In the genomic region with DNA sequence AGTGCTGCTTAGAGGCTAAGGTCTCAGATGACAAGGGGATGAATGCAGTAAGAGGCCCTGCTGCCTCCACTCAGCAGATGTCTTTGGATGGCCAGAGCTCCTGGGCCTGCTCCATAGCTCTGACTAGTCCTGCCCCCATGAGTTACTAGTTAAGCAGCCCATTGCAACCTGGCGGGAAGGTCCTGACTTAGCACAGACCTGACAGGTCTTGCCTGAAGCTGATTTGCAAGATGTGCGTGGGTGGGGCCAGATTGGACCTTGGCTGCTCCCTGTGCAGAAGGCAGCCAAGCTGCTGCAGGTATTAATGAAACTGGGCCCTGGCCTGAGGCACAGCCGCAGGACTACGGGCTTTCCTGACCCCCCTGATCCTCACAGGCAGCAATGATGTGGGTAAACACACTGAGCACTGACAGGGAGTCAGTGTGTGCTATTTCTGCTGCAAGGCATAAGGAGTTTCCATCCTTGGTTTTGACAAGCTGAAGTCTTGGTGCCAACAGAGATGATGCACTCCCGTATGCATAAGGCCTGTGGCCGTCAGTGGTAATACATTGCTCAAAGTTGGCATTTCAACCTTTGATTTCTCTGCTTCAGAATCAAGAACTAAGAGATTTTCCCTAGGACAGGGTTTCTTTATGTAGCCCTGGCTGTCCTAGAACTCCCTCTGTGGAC, we compare ENCODE assay signal across 9 mouse cellular contexts. TPM values are rescaled to one million over a fixed set of nuclear protein-coding genes. Genes with fewer than 3 reads are reported as not detected.
A peak's percentile ranks its signal among the peaks of the same experiment; 100 is the strongest.
DNase-seq lines count a peak whose midpoint lies in the region; ATAC-seq lines count a peak whose summit lies in the region.
"Had no signal": no experiment of that assay in that cellular context is flagged by ENCODE, and none has a peak within 500 bp of the region (broad histone marks: within the 10 kb centered on the region; RNA-seq: fewer than 3 reads in every experiment).

No protein-coding gene starts in this region.

- no peak overlapping the region for H3K4me2 ChIP-seq in liver, embryonic 15.5 days
- no peak overlapping the region for H3K4me2 ChIP-seq in liver, embryonic 11.5 days
- H3K4me2 ChIP-seq in intestine, embryonic 14.5 days (ENCODE audit: low read length) = no peak overlapping the region

- H3K36me3 ChIP-seq in liver, embryonic 15.5 days (replicated peaks) = peaks cover 2% of the 10 kb centered on the region; the same call in 1 of the 2 replicates
- peaks cover 6% of the 10 kb centered on the region for H3K36me3 ChIP-seq in liver, embryonic 11.5 days (ENCODE audit: control insufficient read depth, insufficient read depth, low read length)
- H3K36me3 ChIP-seq in intestine, embryonic 14.5 days (ENCODE audit: control insufficient read depth, insufficient read depth, low read length) = peaks cover 19% of the 10 kb centered on the region

- 0 out of 2 replicates have a peak overlapping the region, but pooled peaks have one; percentile 16 for H3K27ac ChIP-seq in liver, embryonic 15.5 days (replicated peaks)
- H3K27ac ChIP-seq in liver, embryonic 11.5 days (ENCODE audit: low read depth, low read length) = no peak overlapping the region
- no peak overlapping the region for H3K27ac ChIP-seq in intestine, embryonic 14.5 days (ENCODE audit: low read depth)

- H3K9me3 ChIP-seq in liver, embryonic 15.5 days (replicated peaks) = no peaks in the 10 kb centered on the region
- H3K9me3 ChIP-seq in liver, embryonic 11.5 days (ENCODE audit: control insufficient read depth, low read length) = no peaks in the 10 kb centered on the region
- H3K9me3 ChIP-seq in intestine, embryonic 14.5 days (ENCODE audit: control insufficient read depth, low read length) = no peaks in the 10 kb centered on the region

- no peak overlapping the region for H3K4me3 ChIP-seq in liver, embryonic 15.5 days (replicated peaks)
- no peak overlapping the region for H3K4me3 ChIP-seq in liver, embryonic 11.5 days (ENCODE audit: low read depth, low read length)
- H3K4me3 ChIP-seq in intestine, embryonic 14.5 days (ENCODE audit: low read depth, low read length) = no peak overlapping the region
- H3K4me3 ChIP-seq: heart, adult 2 months had no signal

- H3K9ac ChIP-seq in liver, embryonic 15.5 days = no peak overlapping the region
- no peak overlapping the region for H3K9ac ChIP-seq in liver, embryonic 11.5 days (ENCODE audit: low read depth, low read length)
- no peak overlapping the region for H3K9ac ChIP-seq in intestine, embryonic 14.5 days (ENCODE audit: low read length)

- WGBS in liver, embryonic 15.5 days (ENCODE audit: insufficient replicate concordance) = 60% methylated on average over 6 of the region's 6 CpGs
- 65% methylated on average over 6 of the region's 6 CpGs for WGBS in liver, embryonic 11.5 days
- WGBS in intestine, embryonic 14.5 days = 67% methylated on average over 6 of the region's 6 CpGs

- DNase-seq in liver, embryonic 11.5 days (ENCODE audit: low spot score) = no peak
- peak; percentile 23 for DNase-seq in brain, adult 2 months (ENCODE audit: low read depth, low spot score)
- peak; percentile 57 for DNase-seq in intestine, embryonic 14.5 days (ENCODE audit: low spot score)
- DNase-seq in kidney, postnatal 36 days = peak; percentile 82 to 89
- DNase-seq in thymus, postnatal 14 days = no peak
- DNase-seq in left cerebral cortex, adult 11 months (ENCODE audit: low spot score) = no peak

- ATAC-seq in liver, embryonic 15.5 days (ENCODE audit: insufficient read depth) = 0 out of 2 replicates have a peak, but pooled peaks have one; percentile 28
- no peak for ATAC-seq in liver, embryonic 11.5 days (replicated peaks; ENCODE audit: low FRiP score)
- peak; percentile 41; the same call in 1 of the 2 replicates for ATAC-seq in intestine, embryonic 14.5 days (replicated peaks; ENCODE audit: low FRiP score, low TSS enrichment, low read depth)
- ATAC-seq: inflammation-experienced regulatory T-cells, adult 6 months had no signal

- H3K27me3 ChIP-seq in liver, embryonic 15.5 days = no peaks in the 10 kb centered on the region
- H3K27me3 ChIP-seq in liver, embryonic 11.5 days (replicated peaks; ENCODE audit: control insufficient read depth, insufficient read depth, low read length) = no peaks in the 10 kb centered on the region
- no peaks in the 10 kb centered on the region for H3K27me3 ChIP-seq in intestine, embryonic 14.5 days (replicated peaks; ENCODE audit: control insufficient read depth, insufficient read depth, low read length)

- peaks cover 5% of the 10 kb centered on the region; the same call in 1 of the 2 replicates for H3K4me1 ChIP-seq in liver, embryonic 15.5 days (replicated peaks)
- H3K4me1 ChIP-seq in liver, embryonic 11.5 days (replicated peaks; ENCODE audit: control insufficient read depth, insufficient read depth, low read length) = no peaks in the 10 kb centered on the region
- H3K4me1 ChIP-seq in intestine, embryonic 14.5 days (replicated peaks; ENCODE audit: control insufficient read depth, insufficient read depth, low read length) = no peaks in the 10 kb centered on the region

RNA-seq across cellular contexts. Expression of gene Gm9803, which starts 6.8 kb away (rescaled TPM):
- polyA plus RNA-seq in liver, embryonic 15.5 days (2015; fragmentation: Nextera tagmentation; extraction: Ambion mirVana) = 6.6 and 10.5 TPM in 2 replicates
- 10.3 and 11.6 TPM in 2 replicates for polyA plus RNA-seq in liver, embryonic 11.5 days (2014; fragmentation: Nextera tagmentation; extraction: Ambion mirVana)
- 7.8 and 19.0 TPM in 2 replicates for polyA plus RNA-seq in intestine, embryonic 14.5 days (2014; fragmentation: Nextera tagmentation; extraction: Ambion mirVana)

RNA-seq across cellular contexts. Expression of gene 1700021F05Rik, which starts 23.7 kb away (rescaled TPM):
- 25.0 and 27.5 TPM in 2 replicates for polyA plus RNA-seq in liver, embryonic 15.5 days (2015; fragmentation: Nextera tagmentation; extraction: Ambion mirVana)
- polyA plus RNA-seq in liver, embryonic 11.5 days (2014; fragmentation: Nextera tagmentation; extraction: Ambion mirVana) = 79.5 and 80.7 TPM in 2 replicates
- polyA plus RNA-seq in intestine, embryonic 14.5 days (2014; fragmentation: Nextera tagmentation; extraction: Ambion mirVana) = 61.4 and 65.9 TPM in 2 replicates

RNA-seq across cellular contexts. Expression of gene Bend3, which starts 38.5 kb away (rescaled TPM):
- 1.0 TPM in 2 replicates for polyA plus RNA-seq in liver, embryonic 15.5 days (2015; fragmentation: Nextera tagmentation; extraction: Ambion mirVana)
- polyA plus RNA-seq in liver, embryonic 11.5 days (2014; fragmentation: Nextera tagmentation; extraction: Ambion mirVana) = 7.2 TPM in 2 replicates
- polyA plus RNA-seq in intestine, embryonic 14.5 days (2014; fragmentation: Nextera tagmentation; extraction: Ambion mirVana) = 4.2 and 5.3 TPM in 2 replicates

Comparison
In these comparisons a context has a peak if more than half of its experiments do, and no peak if none do; other contexts are left out.
1. DNase-seq: peak in brain, adult 2 months (single experiment), intestine, embryonic 14.5 days (single experiment) and kidney, postnatal 36 days (2 of 2); none in liver, embryonic 11.5 days (single experiment), thymus, postnatal 14 days (single experiment) and left cerebral cortex, adult 11 months (single experiment).